Mouse (Mus musculus) right cerebral cortex, adult 2 months (tissue): ENCODE data around the gene Src.

ENCODE experiments used
- DNase-seq, 2 experiments: peaks; one replicate each; pipeline ENCODE4 v3.0.0; 2021 to 2022; ENCODE audit warnings: low spot score in 2 of 2

Src gene

DNA sequence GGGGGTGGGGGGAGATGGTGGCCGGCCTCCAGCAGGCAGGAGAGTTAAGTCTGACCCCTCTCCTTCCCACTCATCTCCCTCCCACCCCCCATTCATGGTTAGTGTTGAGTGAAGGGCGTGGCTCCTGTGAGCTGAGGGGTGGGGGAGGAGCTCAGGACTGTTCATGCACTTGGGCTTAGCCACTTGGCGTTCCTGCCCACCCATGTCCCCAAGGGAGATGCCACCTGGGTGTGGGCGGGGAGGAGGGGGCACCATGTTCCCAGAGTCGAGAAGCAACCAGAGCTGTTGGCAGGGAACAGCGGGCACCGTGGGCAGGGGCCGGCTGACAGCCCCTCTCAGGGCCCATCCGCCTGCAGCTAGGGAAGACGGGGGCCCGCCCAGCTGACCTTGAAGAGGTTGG lies 18.3 kb downstream of the Src start:
- peak in 1 of 2 experiments; percentile 38 for DNase-seq

DNA sequence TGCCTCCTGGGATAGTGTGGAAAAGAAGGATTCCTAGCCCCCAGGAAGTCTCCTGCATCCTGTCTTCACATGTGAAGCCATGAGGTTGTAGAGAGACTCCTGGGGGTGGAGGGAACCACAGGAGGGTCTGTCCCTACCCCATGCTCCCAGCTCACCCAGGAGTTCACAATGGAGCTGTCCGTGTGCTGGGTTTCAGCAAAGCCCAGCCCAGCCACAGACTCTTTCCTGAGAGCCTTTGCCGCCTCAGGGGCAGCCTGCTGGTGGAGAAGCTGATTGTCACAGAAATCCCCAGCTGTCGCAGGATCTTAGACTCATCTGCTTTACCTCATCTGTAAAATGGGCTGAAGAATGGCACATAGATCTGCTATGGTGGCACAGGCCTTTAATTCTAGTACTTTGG lies 18.9 kb downstream of the Src start:
- DNase-seq = no peak

DNA sequence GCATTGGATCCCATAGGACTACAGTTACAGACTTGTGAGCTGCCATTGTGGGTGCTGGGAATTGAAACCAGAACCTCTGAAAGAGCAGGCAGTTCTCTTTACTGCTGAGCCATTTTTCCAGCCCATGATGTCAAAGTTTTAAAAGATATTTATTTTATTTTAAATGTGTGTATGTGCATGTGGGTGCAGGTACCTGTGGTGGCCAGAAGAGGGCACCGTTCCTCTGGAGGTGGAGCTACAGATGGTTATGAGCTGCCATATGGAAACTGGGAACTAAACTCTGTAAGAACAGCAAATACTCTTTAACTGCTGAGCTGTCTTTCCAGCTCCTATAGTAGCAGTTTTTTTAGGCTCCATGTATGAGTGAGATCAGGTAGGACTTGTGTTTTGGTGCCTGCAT lies 23.1 kb downstream of the Src start:
- DNase-seq = no peak

DNA sequence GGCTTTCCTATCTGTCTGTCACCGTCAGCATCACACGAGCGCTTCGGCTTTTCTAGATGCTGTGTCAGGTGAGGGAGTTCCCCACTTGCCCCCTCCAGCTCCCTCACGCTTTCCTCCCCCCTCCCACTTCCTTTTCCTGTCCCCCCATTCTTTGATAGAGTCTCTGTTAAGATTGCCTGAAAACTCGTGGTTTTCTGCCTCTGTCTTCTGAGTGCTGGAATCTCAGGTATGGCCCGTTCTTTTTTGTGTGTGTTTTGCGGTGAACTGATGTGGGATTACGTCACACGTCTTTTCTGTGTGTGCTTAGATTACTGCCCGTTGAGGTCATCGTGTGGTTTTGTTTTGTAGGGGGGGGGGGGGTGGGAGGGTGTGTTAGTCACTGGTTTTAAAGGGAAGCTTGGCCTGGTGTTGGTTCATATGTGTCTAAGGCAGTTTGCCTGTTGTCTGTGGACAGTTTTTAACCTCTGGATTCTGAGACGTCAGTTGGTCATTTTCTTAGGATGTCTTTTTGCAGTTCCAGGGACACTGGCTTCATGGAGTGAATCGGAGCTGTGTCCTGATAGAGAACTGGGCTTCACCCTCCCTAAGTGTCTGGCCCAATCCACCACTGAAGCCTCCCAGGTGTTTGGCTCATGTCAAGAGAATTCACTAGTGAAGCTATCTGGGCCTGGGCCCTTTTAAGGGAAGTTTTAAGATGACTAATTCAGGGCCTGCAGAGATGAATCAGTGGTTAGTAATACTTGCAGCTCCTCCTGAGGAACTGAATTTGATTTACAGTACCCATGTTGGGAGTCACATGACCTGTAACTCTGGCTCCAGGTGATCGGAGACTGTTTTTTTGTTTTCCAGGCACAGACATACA lies 29.3 kb downstream of the Src start:
- DNase-seq = no peak

DNA sequence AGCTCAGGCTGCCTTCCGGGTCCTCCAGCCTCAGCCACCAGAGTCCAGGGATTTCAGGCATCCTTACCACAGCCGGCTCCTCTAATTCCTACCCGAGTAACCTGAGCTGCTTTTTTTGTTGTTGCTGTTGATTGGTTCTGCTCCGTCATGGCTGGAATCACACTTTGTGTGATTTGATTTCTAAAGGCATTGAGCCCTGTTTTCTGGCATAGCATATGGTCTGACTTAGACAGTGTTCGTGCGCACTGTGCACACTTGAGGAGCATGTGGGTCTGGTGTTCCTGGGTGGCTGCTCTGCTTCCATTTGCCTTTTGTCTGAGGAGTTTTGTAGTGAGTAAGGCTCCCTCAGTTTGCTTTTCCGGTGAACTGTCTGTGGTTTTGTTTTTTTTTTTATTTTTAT lies 30.1 kb downstream of the Src start:
- DNase-seq = no peak

DNA sequence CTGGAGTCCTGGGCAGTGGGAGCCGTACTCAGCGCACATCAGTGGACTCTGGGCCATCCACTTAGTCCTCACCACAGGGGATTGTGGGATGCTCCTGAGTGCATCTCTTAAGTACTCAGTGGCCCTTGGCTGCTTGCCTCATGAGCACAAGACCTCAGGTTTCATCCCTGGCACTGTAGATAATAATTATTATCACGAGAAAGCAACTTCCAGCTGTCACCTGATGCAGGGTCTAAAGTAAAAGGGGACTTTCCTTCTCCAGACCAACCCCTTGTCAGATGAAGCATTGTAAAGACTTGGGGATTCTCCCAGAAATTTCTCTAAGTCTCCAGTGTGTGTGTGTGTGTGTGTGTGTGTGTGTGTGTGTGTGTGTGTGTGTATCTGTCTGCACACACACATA lies 32.7 kb downstream of the Src start:
- no peak for DNase-seq

DNA sequence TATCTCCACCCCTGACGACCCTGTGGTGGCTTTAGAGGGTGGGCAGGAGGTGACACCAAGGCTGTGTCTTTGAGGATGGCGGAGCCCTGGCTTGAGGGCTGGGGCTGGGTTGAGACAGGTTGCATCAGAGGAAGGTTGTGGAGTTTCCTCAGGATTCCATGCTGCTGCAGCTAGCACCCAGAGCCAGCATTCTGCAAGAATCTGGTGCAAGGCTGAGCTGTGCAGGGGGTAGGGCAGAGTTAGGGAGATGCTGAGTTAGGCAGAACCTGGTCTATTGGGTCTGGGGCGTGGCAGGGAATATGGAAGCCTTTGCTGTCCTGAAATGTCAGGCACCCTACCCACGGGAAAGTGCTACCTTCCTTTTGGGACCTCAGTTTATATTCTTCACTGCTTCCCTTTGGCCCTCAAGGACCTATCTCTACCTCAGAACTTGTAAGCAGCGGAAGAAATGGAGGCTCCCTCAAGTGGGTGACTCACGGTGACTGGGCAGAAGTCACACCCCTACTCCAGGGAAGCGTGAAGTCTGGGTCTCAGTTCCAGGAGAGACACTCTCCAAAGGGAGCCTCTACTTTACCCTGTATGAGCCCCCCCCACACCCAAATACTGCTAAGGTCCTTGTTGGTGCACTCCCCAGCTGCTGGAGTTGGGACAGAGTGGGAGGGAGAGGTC lies 33.3 kb downstream of the Src start:
- DNase-seq = no peak

DNA sequence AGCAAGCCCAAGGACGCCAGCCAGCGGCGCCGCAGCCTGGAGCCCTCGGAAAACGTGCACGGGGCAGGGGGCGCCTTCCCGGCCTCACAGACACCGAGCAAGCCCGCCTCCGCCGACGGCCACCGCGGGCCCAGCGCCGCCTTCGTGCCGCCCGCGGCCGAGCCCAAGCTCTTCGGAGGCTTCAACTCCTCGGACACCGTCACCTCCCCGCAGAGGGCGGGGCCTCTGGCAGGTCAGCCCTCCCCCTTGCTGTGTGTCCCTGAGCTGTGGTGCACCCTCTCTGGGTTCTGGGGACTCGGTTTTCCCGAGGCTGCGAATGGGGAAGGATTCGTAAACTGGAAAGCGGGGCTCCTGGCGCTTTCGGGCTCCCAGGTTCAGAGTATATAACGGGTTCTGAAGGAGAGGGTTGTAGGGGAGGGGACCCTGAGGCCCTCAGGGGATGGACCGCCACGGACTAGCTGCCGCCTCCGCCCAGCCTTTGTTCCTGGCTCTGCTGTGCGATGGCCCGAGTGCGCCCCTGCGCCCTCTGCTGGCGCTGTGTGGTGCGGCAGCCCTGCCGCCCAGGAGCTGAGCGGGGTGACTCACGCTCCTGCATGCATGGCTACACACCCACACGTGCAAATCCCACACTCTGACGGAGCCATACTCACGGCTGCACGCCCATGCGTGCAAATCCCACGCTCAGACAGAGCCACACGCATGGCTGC lies 39.0 kb downstream of the Src start:
- DNase-seq = peak; percentile 97 to 98

DNA sequence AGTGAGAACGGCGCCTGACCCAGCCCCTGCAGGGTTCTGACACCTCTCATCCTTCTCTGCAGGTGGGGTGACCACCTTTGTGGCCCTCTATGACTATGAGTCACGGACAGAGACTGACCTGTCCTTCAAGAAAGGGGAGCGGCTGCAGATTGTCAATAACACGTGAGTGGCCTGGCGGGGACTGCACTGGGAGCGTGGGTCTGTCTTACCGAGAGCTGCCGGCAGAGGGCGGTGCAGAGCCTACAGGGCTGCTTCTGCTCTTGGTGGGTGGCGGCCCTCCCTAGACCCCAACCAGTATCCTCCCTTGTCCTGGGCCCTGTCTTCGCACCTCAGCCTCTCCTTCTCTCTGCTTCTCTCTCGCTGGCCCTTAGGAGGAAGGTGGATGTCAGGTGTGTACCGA lies 40.2 kb downstream of the Src start:
- peak; percentile 80 to 81 for DNase-seq

DNA sequence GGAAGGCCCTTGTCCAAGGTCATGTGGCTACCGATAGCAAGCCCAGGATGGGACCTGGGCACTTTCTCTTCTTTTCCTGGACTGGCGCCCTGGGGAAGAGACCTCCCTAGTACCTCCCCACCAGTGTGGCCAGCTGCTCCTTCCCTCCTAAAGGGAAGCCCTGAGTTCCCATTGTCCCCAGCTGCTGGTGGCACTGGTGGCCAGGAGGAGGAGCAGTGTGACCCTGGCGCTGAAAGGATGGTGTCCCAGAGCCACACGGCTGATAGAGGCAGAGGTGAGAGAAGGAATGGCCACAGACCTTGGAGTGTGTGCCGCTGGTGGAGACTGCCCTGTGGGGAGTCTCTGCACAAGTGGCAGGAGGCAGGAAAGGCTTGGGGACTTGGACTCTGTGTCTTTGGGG lies 41.5 kb downstream of the Src start:
- DNase-seq = no peak

DNA sequence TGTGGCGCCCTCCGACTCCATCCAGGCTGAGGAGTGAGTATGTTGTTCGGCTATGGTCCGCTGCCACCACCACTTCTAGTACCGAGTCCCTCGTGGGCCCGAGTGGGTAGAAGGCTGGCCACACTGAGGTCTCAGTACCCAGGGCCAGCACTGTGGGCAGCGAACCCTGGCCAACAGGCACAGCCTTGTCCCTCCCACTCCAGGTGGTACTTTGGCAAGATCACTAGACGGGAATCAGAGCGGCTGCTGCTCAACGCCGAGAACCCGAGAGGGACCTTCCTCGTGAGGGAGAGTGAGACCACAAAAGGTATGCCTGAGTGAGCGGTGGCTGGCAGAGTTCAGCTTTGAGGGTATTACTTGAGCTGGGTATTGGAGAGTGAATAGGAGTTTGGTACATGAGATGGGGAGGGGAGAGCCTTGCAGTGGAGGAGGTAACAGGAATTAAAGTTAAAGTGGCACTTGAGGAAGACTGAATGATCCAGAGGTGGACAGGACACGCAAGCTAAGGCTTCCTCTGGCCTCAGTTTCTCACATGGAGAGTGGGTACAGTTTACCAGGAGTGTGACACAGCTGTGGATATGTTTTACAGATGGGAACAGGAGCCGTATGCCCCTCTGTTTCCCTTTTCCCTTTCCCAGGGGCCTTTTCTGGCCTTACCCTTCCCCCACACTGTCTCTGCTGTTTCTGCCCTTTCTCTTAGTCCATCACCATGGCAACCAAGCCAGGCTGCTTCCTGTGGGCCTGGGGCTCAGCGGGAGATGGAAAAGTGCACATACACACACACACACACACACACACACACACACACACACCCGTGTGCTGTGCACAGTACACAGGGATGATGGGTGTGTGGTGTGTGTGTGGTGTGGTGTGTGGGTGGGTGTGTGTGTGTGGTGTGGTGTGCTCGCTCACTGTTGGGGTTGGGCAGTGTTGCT lies 44.8 kb downstream of the Src start:
- no peak for DNase-seq

DNA sequence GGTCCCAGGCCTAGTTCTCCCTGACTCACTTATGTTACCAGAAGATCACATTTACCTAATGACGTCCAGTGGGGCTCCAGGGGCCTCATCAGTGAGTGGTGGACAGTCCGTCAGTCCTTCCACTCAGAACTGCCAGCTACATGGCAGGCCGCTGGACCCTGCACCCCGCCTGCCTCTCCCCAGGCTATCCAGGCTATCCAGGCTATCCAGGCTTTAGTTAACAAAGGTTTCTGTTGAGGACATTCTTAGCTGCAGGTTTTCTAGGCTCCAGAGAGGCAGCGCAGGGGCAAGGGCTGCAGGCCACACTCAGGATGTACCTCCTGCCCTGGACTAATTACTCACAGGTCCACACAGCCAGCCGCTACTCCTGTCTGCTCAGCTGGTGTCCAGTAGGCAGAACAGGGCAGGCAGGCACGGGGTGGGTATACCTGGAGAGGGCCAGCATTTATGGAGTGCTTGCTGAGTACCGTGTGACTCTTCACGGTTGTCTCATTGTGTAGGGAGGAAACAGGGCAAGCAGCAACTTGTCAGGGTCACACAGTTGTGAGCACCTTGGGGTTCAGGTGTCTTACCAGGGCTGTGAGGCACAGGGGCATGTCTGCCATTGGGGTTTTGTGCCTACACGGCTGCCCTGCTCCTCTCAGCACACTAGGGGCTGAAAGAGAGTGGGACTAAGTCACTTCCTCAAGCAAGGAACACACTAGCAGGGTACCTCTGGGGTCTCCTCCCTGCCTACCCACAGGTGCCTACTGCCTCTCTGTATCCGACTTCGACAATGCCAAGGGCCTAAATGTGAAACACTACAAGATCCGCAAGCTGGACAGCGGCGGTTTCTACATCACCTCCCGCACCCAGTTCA lies 45.9 kb downstream of the Src start:
- DNase-seq = no peak

DNA sequence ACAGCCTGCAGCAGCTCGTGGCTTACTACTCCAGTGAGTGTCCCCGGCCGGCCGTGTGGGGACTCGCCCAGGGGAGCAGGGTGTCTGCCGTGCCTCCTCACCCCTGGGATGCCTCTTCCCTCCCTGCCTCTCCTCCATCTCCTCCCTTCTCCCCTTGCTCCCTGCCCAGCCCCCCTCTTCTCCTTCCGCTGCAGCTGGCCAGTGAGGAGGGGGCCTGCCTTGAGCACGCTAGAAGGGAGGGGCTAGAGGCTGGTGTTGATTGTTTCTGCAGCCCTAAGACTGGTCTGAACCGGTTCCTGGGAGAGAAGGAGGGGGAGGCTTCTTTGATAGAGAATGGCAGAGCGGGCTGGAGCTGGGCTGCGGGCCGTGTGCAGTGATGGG lies 46.5 kb downstream of the Src start:
- DNase-seq = no peak

DNA sequence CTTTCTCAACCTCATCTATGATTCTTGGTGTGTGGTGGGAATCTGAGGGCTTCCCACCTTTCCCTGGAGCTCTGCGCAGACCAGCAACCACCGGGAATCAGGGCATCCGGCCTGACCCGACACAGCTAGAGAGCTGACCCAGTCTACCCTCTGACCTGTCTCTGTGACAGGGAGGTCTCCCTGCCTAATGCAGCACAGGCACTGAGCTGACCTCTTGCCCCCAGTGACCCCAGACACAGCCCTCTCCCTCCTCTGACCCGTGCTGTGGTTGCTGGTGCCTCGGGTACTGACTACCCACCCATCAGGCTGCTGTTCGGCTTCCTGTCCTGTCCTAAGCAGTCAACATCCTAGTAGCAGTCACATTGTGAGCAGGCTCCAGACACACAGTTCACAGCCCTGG lies 48.6 kb downstream of the Src start:
- DNase-seq = no peak

DNA sequence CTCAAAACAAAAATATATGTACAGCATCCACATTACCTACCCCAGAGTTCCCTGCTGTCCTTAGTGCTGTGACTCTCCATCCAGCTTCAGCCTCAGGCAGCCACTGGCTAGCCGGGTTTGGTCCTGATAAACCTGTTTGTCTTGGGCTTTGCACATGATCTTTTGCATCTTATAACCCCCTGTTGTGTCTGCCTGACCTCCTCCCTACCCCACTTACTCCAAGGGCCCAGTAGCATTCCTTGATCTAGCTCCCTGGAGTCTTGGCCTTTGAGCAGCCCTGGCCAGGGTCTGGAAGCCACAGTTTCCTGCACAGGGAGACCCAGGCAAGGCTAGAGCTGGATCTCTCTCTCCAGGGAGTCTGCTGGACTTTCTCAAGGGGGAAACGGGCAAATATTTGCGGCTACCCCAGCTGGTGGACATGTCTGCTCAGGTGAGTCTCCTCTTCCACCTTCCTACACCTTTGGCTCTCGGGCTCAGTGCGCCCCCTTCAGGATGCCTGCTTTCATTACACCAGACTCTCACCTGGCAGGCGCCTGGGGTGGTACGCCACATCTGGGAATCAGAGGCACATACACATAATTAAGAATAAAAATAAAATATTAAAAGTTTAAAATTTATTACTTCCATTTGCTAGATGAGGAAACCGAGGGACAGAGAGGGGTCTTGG lies 50.0 kb downstream of the Src start:
- DNase-seq = peak in 1 of 2 experiments; percentile 40

DNA sequence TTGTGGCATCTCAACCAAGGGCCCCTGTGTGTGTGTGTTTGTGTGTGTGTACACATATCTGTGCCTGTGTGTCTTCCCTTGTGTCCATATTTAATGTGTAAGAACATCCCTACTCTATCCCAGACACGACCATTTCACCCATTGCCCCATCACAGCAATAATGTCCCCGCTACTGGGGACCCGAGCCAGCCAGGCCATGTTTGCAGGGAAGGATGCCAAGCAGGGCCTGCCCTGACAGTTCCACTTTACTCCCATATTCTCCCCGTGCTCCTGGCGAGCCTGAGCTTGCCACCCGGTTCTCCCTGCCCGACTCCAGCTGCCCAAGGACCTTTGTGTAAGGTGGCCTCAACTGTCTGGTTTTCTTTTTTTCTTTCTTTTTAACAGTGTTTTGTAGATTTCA lies 53.0 kb downstream of the Src start:
- no peak for DNase-seq

DNA sequence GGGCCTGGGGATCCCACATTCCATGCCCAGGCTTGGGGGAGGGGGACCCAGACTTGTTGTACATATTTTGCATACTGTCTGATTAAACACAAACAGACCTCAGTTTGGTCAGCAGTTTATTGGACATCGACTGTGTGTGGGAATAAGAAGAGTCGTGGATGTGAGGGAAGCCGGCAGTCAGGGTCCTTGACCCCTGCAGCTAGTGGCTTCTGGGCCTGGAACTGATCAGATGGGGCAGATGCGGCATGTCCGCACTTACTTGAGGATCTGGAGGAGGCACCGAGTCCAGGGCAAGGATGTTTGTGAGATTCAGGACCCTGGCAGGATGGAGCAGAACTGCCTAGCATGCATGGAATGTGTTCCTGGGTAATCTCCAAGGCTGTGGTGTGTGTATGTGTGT lies 53.5 kb downstream of the Src start:
- no peak for DNase-seq

DNA sequence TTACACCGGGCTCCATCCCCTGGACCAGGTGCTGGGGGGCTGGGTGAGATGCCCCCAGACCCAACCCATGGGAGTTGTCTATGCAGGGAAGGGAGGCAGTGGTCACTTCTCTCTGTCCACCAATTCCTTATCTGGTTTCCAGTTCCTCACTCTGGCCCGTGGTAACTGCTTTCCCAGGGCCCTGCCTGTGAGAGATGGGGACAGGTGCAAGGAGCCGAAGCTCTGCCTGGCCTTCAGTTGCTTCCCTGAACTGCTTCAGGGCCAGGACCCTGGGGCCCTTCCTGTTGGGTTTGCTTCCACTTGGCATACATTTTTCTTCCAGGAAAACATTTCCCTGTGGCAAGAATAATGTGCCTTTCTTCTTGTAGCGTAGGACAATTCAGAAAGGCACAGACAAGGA lies 54.2 kb downstream of the Src start:
- DNase-seq = no peak

DNA sequence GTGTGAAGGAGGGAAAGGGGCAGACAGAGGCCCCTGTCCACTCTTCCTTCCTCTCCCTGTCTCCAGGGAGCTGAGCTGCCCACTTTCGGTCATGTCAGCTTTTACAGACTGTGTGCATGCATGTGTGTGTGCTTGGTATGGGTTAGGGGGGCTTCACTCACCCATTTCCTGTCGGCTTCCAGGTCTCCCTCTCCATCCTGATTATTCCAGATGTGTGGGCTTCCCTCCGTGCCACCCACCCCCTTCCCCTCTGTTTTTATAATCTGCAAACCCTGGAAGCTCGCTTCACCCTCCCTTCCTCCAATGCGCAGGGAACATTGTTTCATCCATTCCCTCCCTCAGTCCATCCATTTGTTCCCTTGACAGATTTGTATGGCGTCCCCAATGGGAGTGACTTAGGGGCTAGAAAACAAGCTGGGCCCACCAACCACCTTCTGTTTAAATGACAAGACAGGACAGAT lies 56.1 kb downstream of the Src start:
- DNase-seq = no peak
